Mouse (Mus musculus): ENCODE measurements around the gene Tbc1d22a.

DNA sequence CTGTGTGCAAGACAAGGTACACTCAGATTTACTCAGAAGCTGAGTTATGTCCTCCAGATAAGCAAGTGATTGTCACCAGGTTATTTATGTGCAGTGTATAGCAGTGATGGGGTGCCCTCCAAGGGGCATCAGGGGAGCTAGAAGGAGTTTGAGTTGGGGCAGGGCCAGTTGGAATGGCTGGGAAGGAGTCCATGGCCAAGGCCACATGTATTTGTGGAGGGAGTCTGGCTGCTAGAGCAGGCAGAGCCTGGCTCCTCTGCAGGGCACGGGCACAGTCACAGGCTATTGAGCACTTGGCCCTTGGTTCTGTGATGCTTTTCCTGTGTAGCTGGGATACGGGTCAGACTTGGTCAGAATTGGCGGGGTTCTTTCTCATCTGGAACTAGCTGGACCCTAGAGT, 80.2 kb downstream of the Tbc1d22a start:
- no peak for TF ChIP-seq CTCF (IDR thresholded peaks at IDR 0.05; ENCODE audit: borderline replicate concordance, insufficient read depth, low read length)
- TF ChIP-seq POLR2A (IDR thresholded peaks at IDR 0.05; ENCODE audit: low read depth, low read length): no peak
